Comparison of ENCODE assay signal across 22 mouse cellular contexts in genomic region chr2:118586013-118586412, GRCm38 (mm10). TPM values are rescaled to one million over a fixed set of nuclear protein-coding genes. Genes with fewer than 3 reads are reported as not detected.
DNase-seq lines count a peak whose midpoint lies in the region; ATAC-seq and TF ChIP-seq lines count a peak whose summit lies in the region.
"Had no signal": no experiment of that assay in that cellular context is flagged by ENCODE, and none has a peak within 500 bp of the region (broad histone marks: within the 10 kb centered on the region; RNA-seq: fewer than 3 reads in every experiment).

No protein-coding gene starts in this region.

- H3K27me3 ChIP-seq in heart, embryonic 10.5 days (ENCODE audit: insufficient read depth, poor library complexity, severe bottlenecking), result no peaks in the 10 kb centered on the region
- 0 out of 2 replicates have a peak, but pooled peaks cover 4% of the 10 kb centered on the region for H3K27me3 ChIP-seq in embryonic facial prominence, embryonic 10.5 days (replicated peaks; ENCODE audit: low read depth, poor library complexity, severe bottlenecking)
- H3K27me3 ChIP-seq in lung, embryonic 14.5 days (ENCODE audit: insufficient read depth, low read length), result no peaks in the 10 kb centered on the region
- H3K27me3 ChIP-seq in hindbrain, embryonic 16.5 days (replicated peaks; ENCODE audit: control insufficient read depth, insufficient read depth, low read length), result no peaks in the 10 kb centered on the region
- H3K27me3 ChIP-seq: embryonic facial prominence, embryonic 12.5 days; heart, embryonic 13.5 days; neural tube, embryonic 15.5 days had no signal

- no peak overlapping the region for H3K9ac ChIP-seq in lung, embryonic 14.5 days
- H3K9ac ChIP-seq in hindbrain, embryonic 16.5 days (ENCODE audit: low read depth, low read length), result no peak overlapping the region
- H3K9ac ChIP-seq: embryonic facial prominence, embryonic 12.5 days; heart, embryonic 13.5 days; liver, postnatal 0 days; neural tube, embryonic 15.5 days had no signal

- H3K27ac ChIP-seq in heart, embryonic 10.5 days, result no peak overlapping the region
- no peak overlapping the region for H3K27ac ChIP-seq in embryonic facial prominence, embryonic 10.5 days (replicated peaks)
- peak overlapping the region; percentile 47; the same call in 1 of the 2 replicates for H3K27ac ChIP-seq in lung, embryonic 14.5 days (ENCODE audit: low read depth)
- H3K27ac ChIP-seq in hindbrain, embryonic 16.5 days (ENCODE audit: low read depth, low read length), result no peak overlapping the region
- H3K27ac ChIP-seq: embryonic facial prominence, embryonic 12.5 days; heart, embryonic 13.5 days; hindbrain, postnatal 0 days; midbrain, embryonic 10.5 days; neural tube, embryonic 15.5 days had no signal

- no peak overlapping the region for H3K4me2 ChIP-seq in lung, embryonic 14.5 days
- H3K4me2 ChIP-seq in hindbrain, embryonic 16.5 days (ENCODE audit: low read length), result no peak overlapping the region
- H3K4me2 ChIP-seq: embryonic facial prominence, embryonic 12.5 days; heart, embryonic 13.5 days; neural tube, embryonic 15.5 days had no signal

- no peak overlapping the region for H3K4me3 ChIP-seq in heart, embryonic 10.5 days
- no peak overlapping the region for H3K4me3 ChIP-seq in embryonic facial prominence, embryonic 10.5 days
- no peak overlapping the region for H3K4me3 ChIP-seq in lung, embryonic 14.5 days (ENCODE audit: low read depth, low read length)
- H3K4me3 ChIP-seq in hindbrain, embryonic 16.5 days (ENCODE audit: low read length), result no peak overlapping the region
- H3K4me3 ChIP-seq: embryonic facial prominence, embryonic 12.5 days; heart, embryonic 13.5 days; midbrain, embryonic 10.5 days; neural tube, embryonic 15.5 days had no signal

- no peak for TF ChIP-seq CTCF in lung, embryonic 14.5 days (IDR thresholded peaks at IDR 0.05; ENCODE audit: low read depth)

- 82% methylated on average over 5 of the region's 5 CpGs for WGBS in heart, embryonic 10.5 days
- 65% methylated on average over 5 of the region's 5 CpGs for WGBS in embryonic facial prominence, embryonic 10.5 days
- 25% methylated on average over 5 of the region's 5 CpGs for WGBS in lung, embryonic 14.5 days
- WGBS in hindbrain, embryonic 16.5 days, result 81% methylated on average over 5 of the region's 5 CpGs

- ATAC-seq in lung, embryonic 14.5 days (ENCODE audit: insufficient read depth), result peak; percentile 82
- no peak for ATAC-seq in hindbrain, embryonic 16.5 days
- ATAC-seq: forebrain, embryonic 16.5 days; hindbrain, postnatal 0 days; liver, postnatal 0 days had no signal

- peak; percentile 61 for DNase-seq in heart, adult 11 months
- DNase-seq in heart, embryonic 10.5 days (ENCODE audit: low spot score), result no peak
- DNase-seq in embryonic facial prominence, embryonic 10.5 days (ENCODE audit: low spot score), result peak; percentile 23
- DNase-seq in lung, embryonic 14.5 days, result peak; percentile 66
- DNase-seq in lung, postnatal 4 days, result peak; percentile 64 to 76
- no peak for DNase-seq in adrenal gland, adult (ENCODE audit: inconsistent age in 2 of 2, low spot score in 1 of 2)
- DNase-seq in testis, postnatal 14 days (ENCODE audit: low spot score), result no peak
- DNase-seq: adrenal gland, postnatal 14 days; cerebellum, adult 18-20 months; cerebellum, postnatal 36 days; heart, postnatal 36 days; liver; liver, postnatal 0 days; retina, postnatal 1 day; right cerebral cortex, postnatal 4 days had no signal

- no peaks in the 10 kb centered on the region for H3K9me3 ChIP-seq in heart, embryonic 10.5 days
- no peaks in the 10 kb centered on the region for H3K9me3 ChIP-seq in embryonic facial prominence, embryonic 10.5 days
- no peaks in the 10 kb centered on the region for H3K9me3 ChIP-seq in lung, embryonic 14.5 days (ENCODE audit: low read depth, low read length)
- no peaks in the 10 kb centered on the region for H3K9me3 ChIP-seq in hindbrain, embryonic 16.5 days (ENCODE audit: control insufficient read depth, low read length)
- H3K9me3 ChIP-seq: embryonic facial prominence, embryonic 12.5 days; heart, embryonic 13.5 days; midbrain, embryonic 10.5 days; neural tube, embryonic 15.5 days had no signal

- H3K36me3 ChIP-seq in heart, embryonic 10.5 days, result no peaks in the 10 kb centered on the region
- H3K36me3 ChIP-seq in embryonic facial prominence, embryonic 10.5 days (replicated peaks), result no peaks in the 10 kb centered on the region
- no peaks in the 10 kb centered on the region for H3K36me3 ChIP-seq in lung, embryonic 14.5 days (ENCODE audit: insufficient read depth)
- H3K36me3 ChIP-seq in hindbrain, embryonic 16.5 days (ENCODE audit: control insufficient read depth, insufficient read depth, low read length), result no peaks in the 10 kb centered on the region
- H3K36me3 ChIP-seq: embryonic facial prominence, embryonic 12.5 days; heart, embryonic 13.5 days; midbrain, embryonic 10.5 days; neural tube, embryonic 15.5 days had no signal

- H3K4me1 ChIP-seq in heart, embryonic 10.5 days, result no peaks in the 10 kb centered on the region
- peaks cover 6% of the 10 kb centered on the region; the same call in 1 of the 2 replicates for H3K4me1 ChIP-seq in embryonic facial prominence, embryonic 10.5 days
- H3K4me1 ChIP-seq in lung, embryonic 14.5 days (ENCODE audit: insufficient read depth), result no peaks in the 10 kb centered on the region
- H3K4me1 ChIP-seq in hindbrain, embryonic 16.5 days (ENCODE audit: control insufficient read depth, insufficient read depth, low read depth, low read length), result no peaks in the 10 kb centered on the region
- H3K4me1 ChIP-seq: embryonic facial prominence, embryonic 12.5 days; midbrain, embryonic 10.5 days; neural tube, embryonic 15.5 days had no signal

RNA-seq across cellular contexts. Expression of gene Bub1b, which starts 12.0 kb away (rescaled TPM):
- 101 and 104 TPM in 2 replicates for polyA plus RNA-seq in heart, embryonic 10.5 days (2016; fragmentation: Nextera tagmentation; extraction: Ambion mirVana)
- polyA plus RNA-seq in embryonic facial prominence, embryonic 10.5 days (2016; fragmentation: Nextera tagmentation; extraction: Ambion mirVana), result 162 and 169 TPM in 2 replicates
- polyA plus RNA-seq in lung, embryonic 14.5 days (2014; fragmentation: Nextera tagmentation; extraction: Ambion mirVana), result 125 and 133 TPM in 2 replicates
- 13.8 and 16.9 TPM in 2 replicates for polyA plus RNA-seq in hindbrain, embryonic 16.5 days (2015; fragmentation: Nextera tagmentation; extraction: Ambion mirVana)

RNA-seq across cellular contexts. Expression of gene Bmf, which starts 36.5 kb away (rescaled TPM):
- 2.5 and 3.7 TPM in 2 replicates for polyA plus RNA-seq in heart, embryonic 10.5 days (2016; fragmentation: Nextera tagmentation; extraction: Ambion mirVana)
- polyA plus RNA-seq in embryonic facial prominence, embryonic 10.5 days (2016; fragmentation: Nextera tagmentation; extraction: Ambion mirVana), result 5.6 and 6.0 TPM in 2 replicates
- polyA plus RNA-seq in lung, embryonic 14.5 days (2014; fragmentation: Nextera tagmentation; extraction: Ambion mirVana), result 5.0 and 7.1 TPM in 2 replicates
- polyA plus RNA-seq in hindbrain, embryonic 16.5 days (2015; fragmentation: Nextera tagmentation; extraction: Ambion mirVana), result 1.6 and 1.9 TPM in 2 replicates

Comparison
In these comparisons a context has a peak if more than half of its experiments do, and no peak if none do; other contexts are left out.
1. DNase-seq: peak in heart, adult 11 months (single experiment), embryonic facial prominence, embryonic 10.5 days (single experiment), lung, embryonic 14.5 days (single experiment) and lung, postnatal 4 days (2 of 2); none in heart, embryonic 10.5 days (single experiment), adrenal gland, adult (0 of 2) and testis, postnatal 14 days (single experiment).